Mouse (Mus musculus) cerebellum, adult 2 months (tissue): ENCODE results near the gene Fbxl19. TPM values are rescaled to one million over a fixed set of nuclear protein-coding genes. Genes with fewer than 3 reads are reported as not detected.
"Not testable (repeated sequence)": the region's sequence is repeated elsewhere in the genome, so short reads cannot be mapped to it uniquely, and the experiment has no call there.

ENCODE experiments used
- DNase-seq, 2 experiments: peaks; one replicate each; pipeline ENCODE4 v3.0.0; 2021
- H3K27ac ChIP-seq: fragments of 200-500 bp; 2 replicates; pipeline ENCODE4 v1.5.1; 2012; ENCODE audit warnings: low read length, control low read depth, inconsistent platforms; ENCODE audit not compliant: insufficient read depth
- H3K27me3 ChIP-seq: fragments of 200-500 bp; 2 replicates; pipeline ENCODE4 v1.6.1; 2012; ENCODE audit warnings: inconsistent platforms, mild to moderate bottlenecking, low read length, moderate library complexity; ENCODE audit not compliant: control insufficient read depth, insufficient read depth
- H3K4me1 ChIP-seq: fragments of 200-500 bp; 2 replicates; pipeline ENCODE4 v1.6.1; 2011; ENCODE audit warnings: low read length; ENCODE audit not compliant: control insufficient read depth, insufficient read depth
- H3K4me3 ChIP-seq: fragments of 200-500 bp; replicated peaks from 2 replicates; pipeline ENCODE3; 2011; ENCODE audit warnings: mild to moderate bottlenecking, low read depth, low read length, control low read depth; ENCODE audit not compliant: insufficient read depth
- CTCF ChIP-seq: fragments of 200-500 bp; IDR thresholded peaks from 2 replicates; pipeline ENCODE4 v1.5.1; 2011; ENCODE audit warnings: low read depth, mild to moderate bottlenecking, control low read depth, low read length, moderate library complexity, borderline replicate concordance; ENCODE audit not compliant: insufficient read depth
- POLR2A ChIP-seq: fragments of 200-500 bp; IDR thresholded peaks from 2 replicates; pipeline ENCODE4 v1.6.1; 2011; ENCODE audit warnings: low read length, control low read depth, borderline replicate concordance; ENCODE audit not compliant: insufficient read depth
- WGBS: fragments of 180-500 bp; shearing (Covaris S2); methylation state at CpG from one replicate; pipeline ENCODE4 v1.1.7; 2018; 5-methylcytosine and 5-hydroxymethylcytosine counted together
- polyA plus RNA-seq: library from polyadenylated mRNA; depleted of rRNA; stranded (reverse); fragments of >200 nt; gene quantifications from 2 replicates; pipeline ENCODE4 v1.2.3, GENCODE M21; 2012

The Fbxl19 gene
- polyA plus RNA-seq, 1 experiment: 37.8 TPM

GRCm38 (mm10) chr7:127716992-127717391 is 27.4 kb upstream of the Fbxl19 start:
- Histone ChIP-seq H3K4me3 (peak overlapping the region; percentile 48), H3K27ac (0 out of 2 replicates have a peak overlapping the region, but pooled peaks have one; percentile 15), H3K27me3 (no peaks in the 10 kb centered on the region), H3K4me1 (no peaks in the 10 kb centered on the region)
- under 1% methylated on average over 41 of the region's 41 CpGs for WGBS
- DNase-seq: peak; percentile 82 to 85
- TF ChIP-seq POLR2A (no peak), CTCF (peak; percentile 46; the same call in 1 of the 2 replicates)

DNA sequence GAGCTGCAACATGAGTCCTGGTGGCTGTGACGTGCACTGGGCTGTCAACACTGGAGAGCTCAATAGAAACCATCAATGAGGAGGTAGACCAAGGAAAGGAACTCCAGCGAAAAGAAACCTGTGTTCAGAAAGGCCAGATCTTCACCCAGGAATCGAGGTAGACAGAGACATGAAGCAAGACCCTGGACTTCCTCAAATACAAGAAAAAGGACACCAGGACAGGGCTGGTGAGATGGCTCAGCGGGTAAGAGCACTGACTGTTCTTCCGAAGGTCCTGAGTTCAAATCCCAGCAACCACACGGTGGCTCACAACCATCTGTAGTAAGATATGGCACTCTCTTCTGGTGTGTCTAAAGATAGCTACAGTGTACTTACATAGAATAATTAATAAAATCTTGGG is 26.0 kb upstream of the Fbxl19 start:
- Histone ChIP-seq H3K27ac (no peak overlapping the region), H3K4me3 (no peak overlapping the region), H3K27me3 (no peaks in the 10 kb centered on the region), H3K4me1 (no peaks in the 10 kb centered on the region)
- TF ChIP-seq POLR2A: no peak
- WGBS: 92% methylated on average over 6 of the region's 6 CpGs
- peak in 1 of 2 experiments; percentile 7 for DNase-seq

- peak in 1 of 2 experiments; percentile 11 for DNase-seq
- H3K4me1 ChIP-seq: no peaks in the 10 kb centered on the region
- no peak overlapping the region for H3K27ac ChIP-seq
- H3K4me3 ChIP-seq: no peak overlapping the region
- 59% methylated on average over 6 of the region's 6 CpGs for WGBS
- no peak for TF ChIP-seq POLR2A
- TF ChIP-seq CTCF: no peak
- H3K27me3 ChIP-seq: no peaks in the 10 kb centered on the region
These were observed 25.1 kb upstream of the Fbxl19 start for GRCm38 (mm10) chr7:127719258-127719657.

GRCm38 (mm10) chr7:127725490-127725889 is 18.9 kb upstream of the Fbxl19 start:
- Histone ChIP-seq H3K4me3 (no peak overlapping the region), H3K27ac (no peak overlapping the region), H3K4me1 (no peaks in the 10 kb centered on the region), H3K27me3 (no peaks in the 10 kb centered on the region)
- WGBS: 46% methylated on average over 2 of the region's 2 CpGs
- peak in 1 of 2 experiments; percentile 5 for DNase-seq
- TF ChIP-seq POLR2A (no peak), CTCF (no peak)

DNA sequence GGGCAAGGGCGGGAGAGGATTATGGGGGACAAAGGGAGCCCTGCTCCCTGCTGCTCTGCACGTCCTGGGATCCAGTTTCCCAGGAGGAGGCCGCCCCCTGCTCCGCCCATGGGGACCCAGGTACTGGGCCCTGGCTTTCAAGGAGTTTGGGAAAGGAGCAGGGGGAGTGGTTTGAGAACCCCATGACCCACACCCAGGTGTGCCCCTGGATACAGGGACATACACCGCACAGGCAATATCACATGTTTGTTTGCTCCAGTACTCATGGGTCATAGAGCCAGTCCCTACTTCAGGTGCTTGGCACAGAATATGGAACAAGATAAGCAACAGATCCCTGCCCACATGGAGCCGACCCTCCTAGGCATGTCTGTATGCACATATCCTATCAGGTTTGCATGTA is 18.4 kb upstream of the Fbxl19 start:
- Histone ChIP-seq H3K4me3 (no peak overlapping the region), H3K4me1 (no peaks in the 10 kb centered on the region), H3K27me3 (no peaks in the 10 kb centered on the region), H3K27ac (no peak overlapping the region)
- DNase-seq: peak in 1 of 2 experiments; percentile 3
- WGBS: 63% methylated on average over 6 of the region's 6 CpGs
- TF ChIP-seq CTCF (no peak), POLR2A (no peak)

GRCm38 (mm10) chr7:127727898-127728297 is 16.4 kb upstream of the Fbxl19 start:
- 91% methylated on average over 7 of the region's 7 CpGs for WGBS
- peak in 1 of 2 experiments; percentile 4 for DNase-seq
- Histone ChIP-seq H3K4me1 (no peaks in the 10 kb centered on the region), H3K27me3 (no peaks in the 10 kb centered on the region), H3K4me3 (no peak overlapping the region), H3K27ac (no peak overlapping the region)
- TF ChIP-seq POLR2A (no peak), CTCF (no peak)

DNA sequence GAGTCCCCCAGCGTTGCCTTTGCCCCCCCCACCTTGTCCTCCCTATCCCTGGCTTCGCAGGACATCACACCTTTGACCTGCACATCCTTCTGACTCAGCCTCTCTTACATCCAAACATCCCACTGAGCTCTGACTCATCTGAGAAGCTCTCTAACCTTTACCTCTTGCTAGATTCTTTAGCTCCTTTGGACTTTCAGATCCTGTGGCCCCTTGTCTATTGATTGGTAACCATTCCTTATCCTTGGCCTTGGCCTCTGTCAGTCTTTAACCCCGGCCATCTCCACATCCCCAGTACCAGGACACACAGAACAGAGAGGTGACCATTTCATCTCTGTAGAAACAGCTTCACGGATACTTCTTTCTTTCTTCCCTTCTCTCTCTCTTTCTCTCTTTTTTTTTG is 14.2 kb upstream of the Fbxl19 start:
- 63% methylated on average over 4 of the region's 4 CpGs for WGBS
- no peak overlapping the region for H3K27ac ChIP-seq
- no peaks in the 10 kb centered on the region for H3K4me1 ChIP-seq
- no peak for DNase-seq
- TF ChIP-seq POLR2A (no peak), CTCF (no peak)
- no peak overlapping the region for H3K4me3 ChIP-seq
- no peaks in the 10 kb centered on the region for H3K27me3 ChIP-seq

DNA sequence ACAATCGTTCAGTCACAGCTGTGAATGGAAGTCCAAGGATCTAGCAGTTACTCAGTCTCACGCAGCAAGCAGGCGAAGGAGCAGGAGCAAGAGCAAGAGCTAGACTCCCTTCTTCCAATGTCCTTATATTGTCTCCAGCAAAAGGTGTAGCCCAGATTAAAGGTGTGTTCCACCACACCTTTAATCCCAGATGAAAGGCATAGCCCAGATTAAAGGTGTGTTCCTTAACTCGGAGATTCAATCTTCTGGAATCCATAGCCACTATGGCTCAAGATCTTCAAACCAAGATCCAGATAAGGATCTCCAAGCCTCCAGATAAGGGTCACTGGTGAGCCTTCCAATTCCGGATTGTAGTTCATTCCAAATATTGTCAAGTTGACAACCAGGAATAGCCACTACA is 12.3 kb upstream of the Fbxl19 start, which contains the start of gene Ctf2:
TSS of gene Ctf2 (minus strand) at position 101 of the 400 bp plus-strand sequence.
- WGBS: no CpG with 5 or more reads among the region's 5 CpGs
- H3K27me3 ChIP-seq, H3K4me3 ChIP-seq, H3K27ac ChIP-seq, H3K4me1 ChIP-seq, DNase-seq: not testable (repeated sequence)
